Mouse (Mus musculus) kidney, adult 2 months (tissue): ENCODE measurements around the gene Chrm3.

Experiments
- CTCF ChIP-seq: fragments of 200-500 bp; conservative IDR thresholded peaks from 2 replicates; pipeline ENCODE4 v1.5.1; 2011; ENCODE audit warnings: low read depth, mild to moderate bottlenecking, control low read depth, low read length, moderate library complexity, mixed read lengths; ENCODE audit not compliant: insufficient read depth, insufficient read length
- POLR2A ChIP-seq: fragments of 200-500 bp; IDR thresholded peaks from one replicate; pipeline ENCODE4 v1.6.1; 2011; ENCODE audit warnings: low read depth, low read length, control low read depth

GRCm38 (mm10) chr13:10131064-10131463 is 229.6 kb downstream of the Chrm3 start:
- TF ChIP-seq POLR2A (no peak), CTCF (no peak)
